Mouse (Mus musculus): ENCODE results near the gene Cyp4f37. TPM values are rescaled to one million over a fixed set of nuclear protein-coding genes. Genes with fewer than 3 reads are reported as not detected.

Gene Cyp4f37
- polyA plus RNA-seq, 1 experiment from 2014 or later: not detected

GRCm38 (mm10) chr17:32637151-32637550 lies 16.0 kb downstream of the Cyp4f37 start:
- no peak overlapping the region for H3K4me2 ChIP-seq (replicated peaks; ENCODE audit: low read depth, low read length)
- H3K27ac ChIP-seq (ENCODE audit: low read length): no peak overlapping the region
- TF ChIP-seq EP300 (IDR thresholded peaks at IDR 0.05) (no peak), CTCF (IDR thresholded peaks at IDR 0.05) (no peak)
- no peak overlapping the region for H3K9ac ChIP-seq (replicated peaks; ENCODE audit: low read depth)
- H3K4me1 ChIP-seq (ENCODE audit: insufficient read depth, low read depth, low read length): no peaks in the 10 kb centered on the region; the same call in 1 of the 2 replicates
- 69% methylated on average over 2 of the region's 2 CpGs for WGBS
- H3K9me3 ChIP-seq (ENCODE audit: low read length): no peaks in the 10 kb centered on the region
- H3K4me3 ChIP-seq (ENCODE audit: low read depth, low read length): no peak overlapping the region
- no peaks in the 10 kb centered on the region for H3K27me3 ChIP-seq (replicated peaks; ENCODE audit: insufficient read depth, low read length)
- ATAC-seq (no peak), DNase-seq (ENCODE audit: low spot score) (no peak)
- H3K36me3 ChIP-seq (ENCODE audit: insufficient read depth, low read length): no peaks in the 10 kb centered on the region

GRCm38 (mm10) chr17:32646631-32647030 lies 25.5 kb downstream of the Cyp4f37 start:
- Histone ChIP-seq H3K27ac (ENCODE audit: low read length) (no peak overlapping the region), H3K36me3 (ENCODE audit: insufficient read depth, low read length) (no peaks in the 10 kb centered on the region), H3K9ac (replicated peaks; ENCODE audit: low read depth) (no peak overlapping the region), H3K4me1 (ENCODE audit: insufficient read depth, low read depth, low read length) (no peaks in the 10 kb centered on the region), H3K9me3 (ENCODE audit: low read length) (no peaks in the 10 kb centered on the region), H3K4me3 (ENCODE audit: low read depth, low read length) (no peak overlapping the region), H3K4me2 (replicated peaks; ENCODE audit: low read depth, low read length) (no peak overlapping the region), H3K27me3 (replicated peaks; ENCODE audit: insufficient read depth, low read length) (no peaks in the 10 kb centered on the region)
- TF ChIP-seq EP300 (IDR thresholded peaks at IDR 0.05) (no peak), CTCF (IDR thresholded peaks at IDR 0.05) (no peak)
- WGBS: 63% methylated on average over 4 of the region's 4 CpGs
- DNase-seq (ENCODE audit: low spot score): no peak
- no peak for ATAC-seq

GRCm38 (mm10) chr17:32653860-32654259 lies 32.8 kb downstream of the Cyp4f37 start:
- H3K36me3 ChIP-seq (ENCODE audit: insufficient read depth, low read length): no peaks in the 10 kb centered on the region
- WGBS: 86% methylated on average over 4 of the region's 4 CpGs
- no peak overlapping the region for H3K4me3 ChIP-seq (ENCODE audit: low read depth, low read length)
- H3K9ac ChIP-seq (replicated peaks; ENCODE audit: low read depth): no peak overlapping the region
- no peaks in the 10 kb centered on the region for H3K4me1 ChIP-seq (ENCODE audit: insufficient read depth, low read depth, low read length)
- H3K27me3 ChIP-seq (replicated peaks; ENCODE audit: insufficient read depth, low read length): no peaks in the 10 kb centered on the region
- H3K9me3 ChIP-seq (ENCODE audit: low read length): no peaks in the 10 kb centered on the region
- DNase-seq (ENCODE audit: low spot score): no peak
- no peak overlapping the region for H3K27ac ChIP-seq (ENCODE audit: low read length)
- no peak for TF ChIP-seq EP300 (IDR thresholded peaks at IDR 0.05)
- TF ChIP-seq CTCF (IDR thresholded peaks at IDR 0.05): no peak
- no peak for ATAC-seq
- no peak overlapping the region for H3K4me2 ChIP-seq (replicated peaks; ENCODE audit: low read depth, low read length)

GRCm38 (mm10) chr17:32657041-32657440 lies 35.9 kb downstream of the Cyp4f37 start:
- Histone ChIP-seq H3K4me3 (ENCODE audit: low read depth, low read length) (no peak overlapping the region), H3K4me1 (ENCODE audit: insufficient read depth, low read depth, low read length) (no peaks in the 10 kb centered on the region), H3K36me3 (ENCODE audit: insufficient read depth, low read length) (no peaks in the 10 kb centered on the region), H3K9me3 (ENCODE audit: low read length) (no peaks in the 10 kb centered on the region), H3K27me3 (replicated peaks; ENCODE audit: insufficient read depth, low read length) (no peaks in the 10 kb centered on the region), H3K9ac (replicated peaks; ENCODE audit: low read depth) (no peak overlapping the region), H3K27ac (ENCODE audit: low read length) (no peak overlapping the region), H3K4me2 (replicated peaks; ENCODE audit: low read depth, low read length) (no peak overlapping the region)
- 67% methylated on average over 3 of the region's 3 CpGs for WGBS
- TF ChIP-seq EP300 (IDR thresholded peaks at IDR 0.05) (no peak), CTCF (IDR thresholded peaks at IDR 0.05) (no peak)
- no peak for DNase-seq (ENCODE audit: low spot score)
- no peak for ATAC-seq

GRCm38 (mm10) chr17:32658246-32658645 lies 37.1 kb downstream of the Cyp4f37 start:
- DNase-seq (ENCODE audit: low spot score) (no peak), ATAC-seq (no peak)
- 76% methylated on average over 1 of the region's 1 CpGs for WGBS
- no peak overlapping the region for H3K27ac ChIP-seq (ENCODE audit: low read length)
- no peaks in the 10 kb centered on the region for H3K4me1 ChIP-seq (ENCODE audit: insufficient read depth, low read depth, low read length)
- H3K4me2 ChIP-seq (replicated peaks; ENCODE audit: low read depth, low read length): no peak overlapping the region
- TF ChIP-seq CTCF (IDR thresholded peaks at IDR 0.05) (no peak), EP300 (IDR thresholded peaks at IDR 0.05) (no peak)
- no peak overlapping the region for H3K4me3 ChIP-seq (ENCODE audit: low read depth, low read length)
- no peaks in the 10 kb centered on the region for H3K27me3 ChIP-seq (replicated peaks; ENCODE audit: insufficient read depth, low read length)
- no peaks in the 10 kb centered on the region for H3K9me3 ChIP-seq (ENCODE audit: low read length)
- no peak overlapping the region for H3K9ac ChIP-seq (replicated peaks; ENCODE audit: low read depth)
- no peaks in the 10 kb centered on the region for H3K36me3 ChIP-seq (ENCODE audit: insufficient read depth, low read length)

GRCm38 (mm10) chr17:32658712-32659111 lies 37.6 kb downstream of the Cyp4f37 start, which contains the start of gene Cyp4f40:
Gene Cyp4f40, plus strand, starts transcription at chr17:32658900.
- Histone ChIP-seq H3K27ac (ENCODE audit: low read length) (no peak within 1 kb of the TSS), H3K27me3 (replicated peaks; ENCODE audit: insufficient read depth, low read length) (no peaks in the 10 kb centered on the region), H3K4me2 (replicated peaks; ENCODE audit: low read depth, low read length) (no peak within 1 kb of the TSS), H3K4me3 (ENCODE audit: low read depth, low read length) (no peak within 1 kb of the TSS), H3K36me3 (ENCODE audit: insufficient read depth, low read length) (no peaks in the 10 kb centered on the region), H3K4me1 (ENCODE audit: insufficient read depth, low read depth, low read length) (no peaks in the 10 kb centered on the region), H3K9ac (replicated peaks; ENCODE audit: low read depth) (no peak within 1 kb of the TSS), H3K9me3 (ENCODE audit: low read length) (no peaks in the 10 kb centered on the region)
- 19% methylated on average over 2 of the region's 2 CpGs for WGBS
- ATAC-seq (no peak), DNase-seq (ENCODE audit: low spot score) (peak; percentile 44)
- TF ChIP-seq CTCF (IDR thresholded peaks at IDR 0.05): no peak
- no peak for TF ChIP-seq EP300 (IDR thresholded peaks at IDR 0.05)

- ATAC-seq (no peak), DNase-seq (ENCODE audit: low spot score) (no peak)
- Histone ChIP-seq H3K4me2 (replicated peaks; ENCODE audit: low read depth, low read length) (no peak overlapping the region), H3K4me3 (ENCODE audit: low read depth, low read length) (no peak overlapping the region), H3K27ac (ENCODE audit: low read length) (no peak overlapping the region), H3K9me3 (ENCODE audit: low read length) (no peaks in the 10 kb centered on the region), H3K36me3 (ENCODE audit: insufficient read depth, low read length) (no peaks in the 10 kb centered on the region), H3K4me1 (ENCODE audit: insufficient read depth, low read depth, low read length) (no peaks in the 10 kb centered on the region), H3K9ac (replicated peaks; ENCODE audit: low read depth) (no peak overlapping the region), H3K27me3 (replicated peaks; ENCODE audit: insufficient read depth, low read length) (no peaks in the 10 kb centered on the region)
- WGBS: 61% methylated on average over 7 of the region's 7 CpGs
- no peak for TF ChIP-seq EP300 (IDR thresholded peaks at IDR 0.05)
- TF ChIP-seq CTCF (IDR thresholded peaks at IDR 0.05): no peak
Observed at GRCm38 (mm10) chr17:32673976-32674375, 52.9 kb downstream of the Cyp4f37 start.
